Mouse (Mus musculus): Measurements from ENCODE around the gene Med11. TPM values are rescaled to one million over a fixed set of nuclear protein-coding genes. Genes with fewer than 3 reads are reported as not detected.

Med11 gene
- 6.5 and 33.1 TPM in 2 replicates for polyA plus RNA-seq (2012; ENCODE audit: low replicate concordance)

GRCm38 (mm10) chr11:70451797-70452498 lies at the start of gene Med11:
Med11 (plus strand) TSS chr11:70451919.

DNA sequence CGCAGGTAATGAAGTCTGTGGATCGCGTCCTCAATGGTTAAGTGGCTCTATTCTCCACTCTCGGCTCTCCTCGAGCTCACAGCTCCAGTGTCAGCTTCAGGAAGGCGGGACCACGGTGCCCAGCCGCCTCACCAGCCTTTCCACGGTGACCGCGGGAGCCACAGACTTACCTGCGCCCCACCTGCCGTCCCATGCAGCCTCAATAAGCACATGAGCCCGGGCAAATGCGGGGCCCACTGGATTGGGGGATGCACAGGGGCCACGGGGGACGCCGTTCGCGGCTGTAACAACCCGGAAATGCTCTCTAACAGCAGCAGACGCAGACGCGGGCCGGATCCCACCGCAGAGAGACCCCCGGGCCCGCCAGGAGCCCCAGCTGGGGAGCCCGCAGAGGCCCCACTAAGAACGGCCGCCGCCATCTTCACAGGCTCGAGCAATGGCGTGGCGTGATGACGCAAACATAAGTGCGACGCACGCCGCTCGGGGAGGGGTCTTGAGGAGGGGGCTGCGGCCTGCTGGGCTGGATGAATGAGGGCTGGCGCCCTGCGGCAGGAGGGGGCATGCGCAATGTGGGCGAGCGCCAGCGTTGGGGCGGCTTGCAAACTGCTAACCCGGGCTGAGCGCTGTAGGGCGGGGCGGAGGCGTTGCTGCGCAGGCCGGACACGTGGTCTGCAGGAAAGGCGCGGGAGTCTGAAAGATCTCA lies 42.0 kb upstream of the Med11 start, which contains the start of gene Pelp1:
TSS of gene Pelp1 (minus strand) at position 438 of the 703 bp plus-strand sequence.

GRCm38 (mm10) chr11:70432048-70432894 lies 19.4 kb upstream of the Med11 start, which contains the start of gene Arrb2:
Arrb2 (plus strand) TSS chr11:70432635.

GRCm38 (mm10) chr11:70458688-70459600 lies 7.2 kb downstream of the Med11 start, which contains the start of gene Zmynd15:
Zmynd15 (plus strand) TSS chr11:70459433.

GRCm38 (mm10) chr11:70459601-70460101 lies 7.9 kb downstream of the Med11 start, which contains the start of gene Cxcl16:
Cxcl16 (minus strand) TSS chr11:70459984.

Other genes starting within 250 kb of the Med11 start
- 0.42 TPM in 1 of 2 replicates, not detected in the other for gene Slc16a11, start 239.2 kb upstream of the Med11 start, polyA plus RNA-seq (2012; ENCODE audit: low replicate concordance)
- gene Slc16a13, start 230.9 kb upstream of the Med11 start, polyA plus RNA-seq (2012; ENCODE audit: low replicate concordance), result 3.8 and 9.0 TPM in 2 replicates
- 1.2 and 1.5 TPM in 2 replicates for gene Bcl6b, start 222.1 kb upstream of the Med11 start, polyA plus RNA-seq (2012; ENCODE audit: low replicate concordance)
- gene 0610010K14Rik, start 214.0 kb upstream of the Med11 start, polyA plus RNA-seq (2012; ENCODE audit: low replicate concordance), result 33.6 and 74.0 TPM in 2 replicates
- gene Gm21988, start 212.1 kb upstream of the Med11 start, polyA plus RNA-seq (2012; ENCODE audit: low replicate concordance), result 2.5 and 3.1 TPM in 2 replicates
- 27.1 and 102 TPM in 2 replicates for gene Rnasek, start 212.1 kb upstream of the Med11 start, polyA plus RNA-seq (2012; ENCODE audit: low replicate concordance)
- 0.75 TPM in 1 of 2 replicates, not detected in the other for gene Alox12, start 196.6 kb upstream of the Med11 start, polyA plus RNA-seq (2012; ENCODE audit: low replicate concordance)
- not detected in 2 replicates for gene Alox12e, start 129.3 kb upstream of the Med11 start, polyA plus RNA-seq (2012; ENCODE audit: low replicate concordance)
- 0.35 and 0.56 TPM in 2 replicates for gene Alox15, start 99.9 kb upstream of the Med11 start, polyA plus RNA-seq (2012; ENCODE audit: low replicate concordance)
- gene Pelp1, start 41.9 kb upstream of the Med11 start, polyA plus RNA-seq (2012; ENCODE audit: low replicate concordance), result 84.1 and 130 TPM in 2 replicates
- 187 and 287 TPM in 2 replicates for gene Arrb2, start 19.3 kb upstream of the Med11 start, polyA plus RNA-seq (2012; ENCODE audit: low replicate concordance)
- gene Zmynd15, start 7.5 kb downstream of the Med11 start, polyA plus RNA-seq (2012; ENCODE audit: low replicate concordance), result 1.6 TPM in 2 replicates
- 0.86 and 2.0 TPM in 2 replicates for gene Cxcl16, start 8.1 kb downstream of the Med11 start, polyA plus RNA-seq (2012; ENCODE audit: low replicate concordance)
- not detected in 2 replicates for gene Tm4sf5, start 53.3 kb downstream of the Med11 start, polyA plus RNA-seq (2012; ENCODE audit: low replicate concordance)
- not detected in 2 replicates for gene Vmo1, start 62.7 kb downstream of the Med11 start, polyA plus RNA-seq (2012; ENCODE audit: low replicate concordance)
- not detected in 2 replicates for gene Gltpd2, start 67.3 kb downstream of the Med11 start, polyA plus RNA-seq (2012; ENCODE audit: low replicate concordance)
- gene Psmb6, start 73.4 kb downstream of the Med11 start, polyA plus RNA-seq (2012; ENCODE audit: low replicate concordance), result 51.2 and 127 TPM in 2 replicates
- gene Gm40193, start 81.0 kb downstream of the Med11 start, polyA plus RNA-seq (2012; ENCODE audit: low replicate concordance), result not detected in 2 replicates
- 0.79 and 2.3 TPM in 2 replicates for gene Pld2, start 88.1 kb downstream of the Med11 start, polyA plus RNA-seq (2012; ENCODE audit: low replicate concordance)
- 80.3 and 81.9 TPM in 2 replicates for gene Mink1, start 111.0 kb downstream of the Med11 start, polyA plus RNA-seq (2012; ENCODE audit: low replicate concordance)
- not detected in 2 replicates for gene 4930544D05Rik, start 163.9 kb downstream of the Med11 start, polyA plus RNA-seq (2012; ENCODE audit: low replicate concordance)
- 0.54 and 1.8 TPM in 2 replicates for gene Chrne, start 167.3 kb downstream of the Med11 start, polyA plus RNA-seq (2012; ENCODE audit: low replicate concordance)
- gene Gp1ba, start 187.2 kb downstream of the Med11 start, polyA plus RNA-seq (2012; ENCODE audit: low replicate concordance), result 17.4 and 31.1 TPM in 2 replicates
- gene Rnf167, start 195.3 kb downstream of the Med11 start, polyA plus RNA-seq (2012; ENCODE audit: low replicate concordance), result 52.5 and 175 TPM in 2 replicates
- 28.6 and 32.9 TPM in 2 replicates for gene Slc25a11, start 195.6 kb downstream of the Med11 start, polyA plus RNA-seq (2012; ENCODE audit: low replicate concordance)
- gene Pfn1, start 202.7 kb downstream of the Med11 start, polyA plus RNA-seq (2012; ENCODE audit: low replicate concordance), result 3,216 and 5,291 TPM in 2 replicates
- gene Eno3, start 205.3 kb downstream of the Med11 start, polyA plus RNA-seq (2012; ENCODE audit: low replicate concordance), result 8.0 and 15.4 TPM in 2 replicates
- 65.7 and 82.3 TPM in 2 replicates for gene Spag7, start 217.5 kb downstream of the Med11 start, polyA plus RNA-seq (2012; ENCODE audit: low replicate concordance)
- 29.3 and 36.4 TPM in 2 replicates for gene Camta2, start 236.2 kb downstream of the Med11 start, polyA plus RNA-seq (2012; ENCODE audit: low replicate concordance)
- gene Inca1, start 248.2 kb downstream of the Med11 start, polyA plus RNA-seq (2012; ENCODE audit: low replicate concordance), result not detected in 2 replicates
- 30.4 and 70.0 TPM in 2 replicates for gene Kif1c, start 248.6 kb downstream of the Med11 start, polyA plus RNA-seq (2012; ENCODE audit: low replicate concordance)